Mouse (Mus musculus) thymus, postnatal 0 days (tissue): ENCODE measurements at regions not wholly inside any gene's neighbourhood (a gene's known extent, or its start where the extent isn't known, plus 50 kb on each side); places are given as distances from the start of the nearest gene placed in this dataset.

ENCODE experiments used
- DNase-seq: peaks from one replicate; pipeline ENCODE4 v3.0.0-alpha.2; 2015; ENCODE audit warnings: low spot score

GRCm38 (mm10) chr4:125765171-125765570, 259.2 kb upstream of the Csf3r start:
- DNase-seq: no peak

DNA sequence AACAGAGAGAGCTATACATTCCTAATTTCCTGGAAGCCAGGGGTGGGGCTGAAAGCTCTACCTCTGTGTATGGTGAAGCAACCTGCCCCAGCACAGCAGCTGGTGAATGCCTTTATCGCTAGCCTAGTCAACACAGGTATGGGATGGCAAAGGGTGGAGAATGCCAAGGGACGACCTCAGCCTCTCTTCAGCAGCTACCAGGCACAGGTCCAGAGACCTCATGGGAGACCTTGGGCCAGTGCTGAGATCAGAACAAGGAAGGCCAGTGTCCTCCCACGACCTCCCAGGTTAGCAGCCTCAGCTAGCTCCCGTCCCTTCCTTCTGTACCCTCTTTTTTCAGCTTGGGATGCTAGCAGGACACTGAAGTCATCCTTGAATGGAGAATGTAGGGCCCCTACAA, 247.2 kb upstream of the Csf3r start:
- DNase-seq: no peak

DNA sequence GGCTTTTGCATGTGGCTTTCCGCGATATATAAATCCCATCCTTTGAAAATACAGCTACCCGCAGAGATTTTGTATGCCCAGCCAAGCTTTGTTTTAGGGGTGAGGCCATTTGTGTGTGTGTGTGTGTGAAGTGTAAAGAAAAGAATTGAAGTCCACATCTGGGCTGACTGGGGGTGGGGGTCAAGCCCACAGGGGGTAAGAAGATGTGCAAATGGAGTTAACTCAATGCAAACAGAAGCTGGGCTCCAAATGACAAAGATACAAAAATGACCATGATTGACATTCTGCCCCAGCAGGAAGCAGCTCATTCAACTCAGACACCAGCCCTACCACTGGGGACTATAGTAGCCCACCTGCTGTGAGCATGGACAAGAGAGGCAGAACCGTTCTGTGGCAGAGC, 244.2 kb upstream of the Csf3r start:
- DNase-seq: no peak

DNA sequence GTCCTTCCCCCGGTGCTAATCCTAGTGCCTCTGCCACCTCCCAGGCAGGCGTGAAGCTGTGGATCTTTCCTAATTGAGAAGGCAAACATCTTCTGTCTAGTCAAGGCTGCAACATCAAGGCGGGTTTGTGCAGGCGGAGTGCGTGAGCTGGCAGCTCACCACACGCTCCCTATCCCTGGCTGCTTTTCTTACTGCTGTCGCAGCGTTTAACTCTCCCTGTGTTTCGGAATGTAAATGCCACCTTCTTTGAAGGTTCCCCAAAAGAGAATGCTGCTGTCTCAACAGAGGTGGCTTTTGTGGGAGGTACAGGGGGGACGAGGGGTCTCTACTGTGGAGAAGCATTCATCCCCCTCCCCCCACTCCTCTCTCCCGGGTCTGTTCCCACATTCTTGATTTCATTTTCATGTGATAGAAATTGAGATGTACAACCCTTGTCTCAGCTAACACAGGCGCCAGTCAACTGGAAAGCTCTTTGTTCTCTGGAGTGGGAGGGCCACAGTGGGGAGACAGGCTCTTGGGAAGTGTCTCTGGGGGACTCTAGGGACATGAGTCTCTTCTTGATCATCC, 243.3 kb upstream of the Csf3r start:
- DNase-seq: no peak

GRCm38 (mm10) chr4:125782346-125782745, 242.0 kb upstream of the Csf3r start:
- no peak for DNase-seq

DNA sequence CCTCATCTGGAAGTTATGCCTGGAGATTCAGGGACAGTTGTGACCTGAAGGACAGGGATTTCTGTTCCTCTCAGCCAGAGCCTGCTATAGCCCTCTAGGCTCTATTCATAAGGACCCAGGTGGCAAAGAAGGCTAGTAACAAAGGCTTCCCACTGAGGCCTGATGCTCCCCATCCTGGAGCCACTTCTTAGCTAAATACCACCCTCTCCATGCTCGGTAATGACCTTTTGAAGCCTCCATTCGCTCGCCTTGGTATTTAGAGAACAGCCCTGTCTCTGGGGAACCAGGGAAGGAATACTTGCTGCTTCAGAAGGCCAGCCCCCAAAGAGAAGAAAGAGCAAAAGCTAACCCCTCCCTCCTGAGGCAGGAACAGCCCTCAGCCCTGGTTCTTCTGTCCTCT, 238.3 kb upstream of the Csf3r start:
- DNase-seq: no peak

GRCm38 (mm10) chr4:125794679-125795078, 229.7 kb upstream of the Csf3r start:
- DNase-seq: no peak

GRCm38 (mm10) chr4:125807923-125808322, 216.4 kb upstream of the Csf3r start:
- DNase-seq: no peak

DNA sequence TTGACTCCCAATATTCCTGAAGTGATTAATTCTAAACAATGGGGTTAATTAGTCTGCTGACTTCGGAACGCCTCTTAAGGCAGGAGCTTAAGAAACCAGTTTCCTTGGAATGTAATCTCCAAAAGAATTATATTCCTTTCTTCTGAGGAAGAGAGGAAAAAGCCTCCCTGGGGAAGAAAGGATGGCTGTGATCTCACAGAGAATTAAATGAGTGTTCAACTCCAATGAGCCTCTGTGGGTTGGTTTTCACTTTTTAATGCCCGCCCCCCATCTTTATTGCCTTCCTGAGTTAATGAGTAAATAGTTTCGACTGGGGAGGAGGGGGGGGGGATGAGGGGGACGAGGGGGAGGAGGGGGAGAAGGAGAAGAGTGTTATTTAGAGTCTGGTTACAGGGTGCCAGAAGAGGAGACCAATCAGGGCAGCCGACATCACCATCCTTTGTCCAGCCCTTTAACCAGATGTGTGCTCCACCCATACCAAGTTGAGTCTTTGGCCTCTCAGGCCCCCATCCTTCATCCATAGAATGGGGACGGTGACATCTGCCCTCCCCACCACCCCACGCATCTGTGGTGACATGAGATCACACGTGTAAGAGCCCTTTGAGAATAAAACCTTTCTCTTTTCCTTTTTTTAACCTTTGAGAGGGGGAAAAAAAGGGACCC, 214.8 kb upstream of the Csf3r start:
- DNase-seq: no peak

- no peak for DNase-seq
These were observed 214.1 kb upstream of the Csf3r start for GRCm38 (mm10) chr4:125810247-125810646.

DNA sequence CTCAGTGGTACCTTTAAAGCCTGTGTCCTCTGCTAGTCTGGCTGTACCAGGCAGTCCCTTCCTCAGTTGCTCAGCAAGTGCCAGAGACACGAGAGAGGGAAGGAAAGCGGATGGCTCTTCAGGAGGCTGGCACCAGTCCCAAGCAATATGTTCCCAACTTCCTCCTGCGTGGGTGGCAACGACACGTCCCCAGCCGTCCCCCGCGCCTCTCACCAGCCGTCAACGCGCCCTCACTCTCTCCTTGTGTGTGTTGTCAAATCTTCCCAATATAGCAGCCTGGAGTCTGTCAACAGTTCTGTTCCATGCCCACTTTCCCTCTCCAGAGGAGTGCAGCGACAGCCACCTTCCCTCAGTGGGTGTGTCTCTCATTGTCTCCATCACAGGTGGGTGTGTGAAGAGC, 210.0 kb upstream of the Csf3r start:
- DNase-seq: no peak

GRCm38 (mm10) chr4:125815276-125815675, 209.1 kb upstream of the Csf3r start:
- DNase-seq: no peak

- no peak for DNase-seq
These were observed 199.8 kb upstream of the Csf3r start for GRCm38 (mm10) chr4:125824525-125824924.

GRCm38 (mm10) chr4:125826416-125826815, 197.9 kb upstream of the Csf3r start:
- DNase-seq: no peak

DNA sequence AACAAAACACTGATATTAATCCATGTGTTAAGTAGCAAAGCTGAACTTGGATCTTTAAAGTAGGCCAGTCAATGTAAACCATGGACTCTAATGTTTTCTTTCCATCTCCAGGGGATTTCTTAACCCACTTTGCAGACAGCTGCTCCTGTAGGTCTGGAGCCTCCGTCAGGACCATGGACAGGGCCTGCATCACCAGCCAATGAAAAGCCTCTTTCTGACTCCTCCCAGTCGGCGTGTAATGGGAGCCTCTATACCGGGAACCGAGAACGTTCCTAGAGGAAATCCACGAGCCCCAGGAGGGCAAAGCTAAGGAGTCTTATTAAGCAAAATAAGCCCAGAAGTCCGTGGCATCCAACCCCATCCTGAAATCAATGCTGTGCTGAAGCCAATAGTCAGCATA, 189.1 kb upstream of the Csf3r start:
- DNase-seq: no peak

GRCm38 (mm10) chr4:125847568-125847967, 176.8 kb upstream of the Csf3r start:
- no peak for DNase-seq

- DNase-seq: peak; percentile 11
These were observed 174.1 kb upstream of the Csf3r start for GRCm38 (mm10) chr4:125850300-125850699.

GRCm38 (mm10) chr4:125852545-125852944, 171.8 kb upstream of the Csf3r start:
- no peak for DNase-seq

- DNase-seq: no peak
These were observed 168.3 kb upstream of the Csf3r start for GRCm38 (mm10) chr4:125855983-125856591.

GRCm38 (mm10) chr4:125856781-125857180, 167.6 kb upstream of the Csf3r start:
- no peak for DNase-seq

DNA sequence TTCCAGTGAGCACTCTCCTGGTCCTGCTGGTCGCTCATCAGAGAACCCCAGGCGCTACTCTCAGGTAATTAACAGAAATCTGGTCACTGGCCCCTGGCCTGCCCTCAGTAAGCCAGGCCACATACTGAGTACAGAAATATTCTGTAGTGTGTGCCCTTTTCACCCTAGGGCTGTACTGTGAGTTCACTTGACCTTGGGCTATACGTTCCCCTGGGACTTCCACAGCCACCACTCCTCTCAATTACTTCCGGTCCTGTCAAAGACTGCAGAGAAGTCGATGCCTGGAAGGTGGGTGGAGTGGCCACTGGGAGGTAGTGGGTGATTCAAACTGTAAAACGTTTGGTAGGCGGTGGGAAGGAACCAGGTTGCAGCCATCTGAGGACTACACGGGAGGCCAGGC, 159.3 kb upstream of the Csf3r start:
- DNase-seq: no peak

GRCm38 (mm10) chr4:125865728-125866127, 158.6 kb upstream of the Csf3r start:
- DNase-seq: no peak

DNA sequence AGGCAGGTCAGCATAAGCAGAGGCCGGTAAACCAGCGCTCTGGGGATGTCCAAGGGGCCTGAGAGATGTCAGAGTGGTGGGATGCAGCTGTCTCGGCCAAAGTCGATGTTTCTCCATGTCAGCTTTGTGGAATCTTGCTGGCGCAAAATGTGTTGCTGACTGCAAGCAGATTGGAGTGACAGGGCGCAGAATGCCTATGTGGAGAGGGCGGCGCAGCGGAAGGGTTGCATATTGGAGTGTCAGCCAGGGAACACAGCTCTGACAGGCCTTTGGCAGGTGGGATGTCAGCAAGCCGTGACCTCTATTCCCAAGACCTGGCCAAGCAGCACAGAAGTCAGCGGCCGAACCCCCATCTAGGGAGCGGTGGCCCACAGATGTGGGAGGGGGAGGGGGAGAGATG, 153.1 kb upstream of the Csf3r start:
- no peak for DNase-seq
